Mouse (Mus musculus) monocyte, adult 2 months (primary cell): ENCODE measurements around the gene Cyld.

Source experiments
- DNase-seq, 2 experiments: peaks; one replicate each; pipeline ENCODE4 v3.0.0; 2022; ENCODE audit warnings: low spot score in 2 of 2, low read depth in 1 of 2

Cyld gene

GRCm38 (mm10) chr8:88696721-88697641 is at the start of gene Cyld:
Gene Cyld, plus strand, starts transcription at chr8:88697028.
- DNase-seq: peak; percentile 94 to 96

- DNase-seq: no peak
These were observed 48.5 kb upstream of the Cyld start for GRCm38 (mm10) chr8:88648322-88648721.

- no peak for DNase-seq
These were observed 46.7 kb upstream of the Cyld start for GRCm38 (mm10) chr8:88650016-88650708.

GRCm38 (mm10) chr8:88651122-88651521 is 45.7 kb upstream of the Cyld start:
- DNase-seq: peak in 1 of 2 experiments; percentile 56

- no peak for DNase-seq
These were observed 41.5 kb upstream of the Cyld start for GRCm38 (mm10) chr8:88655334-88655733.

GRCm38 (mm10) chr8:88659873-88660272 is 37.0 kb upstream of the Cyld start:
- DNase-seq: no peak

- DNase-seq: peak; percentile 83 to 84
These were observed 34.4 kb upstream of the Cyld start for GRCm38 (mm10) chr8:88662401-88662821.

- no peak for DNase-seq
These were observed 32.7 kb upstream of the Cyld start for GRCm38 (mm10) chr8:88664121-88664520.

- no peak for DNase-seq
These were observed 31.9 kb upstream of the Cyld start for GRCm38 (mm10) chr8:88664947-88665346.

- peak in 1 of 2 experiments; percentile 57 for DNase-seq
These were observed 30.4 kb upstream of the Cyld start for GRCm38 (mm10) chr8:88666435-88666834.

GRCm38 (mm10) chr8:88668400-88669086 is 28.3 kb upstream of the Cyld start:
- DNase-seq: peak; percentile 80 to 92

GRCm38 (mm10) chr8:88670782-88671181 is 26.0 kb upstream of the Cyld start:
- DNase-seq: no peak

- no peak for DNase-seq
These were observed 25.3 kb upstream of the Cyld start for GRCm38 (mm10) chr8:88671575-88671974.

GRCm38 (mm10) chr8:88673859-88674258 is 23.0 kb upstream of the Cyld start:
- no peak for DNase-seq

- no peak for DNase-seq
These were observed 21.3 kb upstream of the Cyld start for GRCm38 (mm10) chr8:88675372-88676165.

- DNase-seq: no peak
These were observed 19.8 kb upstream of the Cyld start for GRCm38 (mm10) chr8:88677071-88677470.

- DNase-seq: no peak
These were observed 16.3 kb upstream of the Cyld start for GRCm38 (mm10) chr8:88680566-88680965.

GRCm38 (mm10) chr8:88681046-88681445 is 15.8 kb upstream of the Cyld start:
- DNase-seq: no peak

- no peak for DNase-seq
These were observed 13.1 kb upstream of the Cyld start for GRCm38 (mm10) chr8:88683656-88684289.

GRCm38 (mm10) chr8:88686226-88686905 is 10.5 kb upstream of the Cyld start:
- no peak for DNase-seq
